Mouse (Mus musculus) brain, embryonic 14.5 days (tissue): ENCODE data around the gene Tmod4. TPM values are rescaled to one million over a fixed set of nuclear protein-coding genes. Genes with fewer than 3 reads are reported as not detected.

Experiments used
- DNase-seq: peaks from one replicate; pipeline ENCODE4 v3.0.0-alpha.2; 2011; ENCODE audit warnings: low read depth
- CTCF ChIP-seq: fragments of 200-500 bp; IDR thresholded peaks from 2 replicates; pipeline ENCODE4 v1.5.1; 2012; ENCODE audit warnings: inconsistent platforms, mild to moderate bottlenecking, moderate library complexity, borderline replicate concordance; ENCODE audit not compliant: insufficient read depth, insufficient read length; ENCODE audit errors: extremely low read depth
- POLR2A ChIP-seq: fragments of 200-500 bp; IDR thresholded peaks from 2 replicates; pipeline ENCODE4 v1.6.1; 2012; ENCODE audit warnings: mild to moderate bottlenecking, inconsistent platforms, borderline replicate concordance; ENCODE audit not compliant: poor library complexity, insufficient read depth, insufficient read length, severe bottlenecking; ENCODE audit errors: extremely low read depth
- polyA plus RNA-seq: library from polyadenylated mRNA; depleted of rRNA; stranded (reverse); fragments of >200 nt; gene quantifications from 2 replicates; pipeline ENCODE4 v1.2.3, GENCODE M21; 2012

Tmod4 gene
- polyA plus RNA-seq, 1 experiment: 1.5 TPM

DNA sequence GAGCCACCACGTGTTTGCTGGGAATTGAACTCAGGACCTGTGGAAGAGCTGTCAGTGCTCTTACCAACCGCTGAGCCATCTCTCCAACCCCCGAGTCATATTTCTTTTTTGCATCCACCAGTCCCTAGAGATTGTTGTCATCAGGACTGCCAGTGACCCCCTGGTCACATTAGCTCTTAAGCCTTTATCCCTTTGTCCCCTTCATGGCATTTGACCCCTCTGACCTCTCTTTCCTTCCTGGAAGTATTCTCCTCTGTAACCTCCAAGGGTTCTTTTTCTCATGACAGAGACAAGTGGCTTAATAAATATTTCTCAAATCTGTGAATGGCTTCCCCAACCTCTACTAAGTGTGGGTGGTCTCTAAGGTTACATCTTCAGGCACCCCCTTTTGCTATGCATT, 23.6 kb downstream of the Tmod4 start:
- no peak for TF ChIP-seq CTCF
- no peak for DNase-seq

DNA sequence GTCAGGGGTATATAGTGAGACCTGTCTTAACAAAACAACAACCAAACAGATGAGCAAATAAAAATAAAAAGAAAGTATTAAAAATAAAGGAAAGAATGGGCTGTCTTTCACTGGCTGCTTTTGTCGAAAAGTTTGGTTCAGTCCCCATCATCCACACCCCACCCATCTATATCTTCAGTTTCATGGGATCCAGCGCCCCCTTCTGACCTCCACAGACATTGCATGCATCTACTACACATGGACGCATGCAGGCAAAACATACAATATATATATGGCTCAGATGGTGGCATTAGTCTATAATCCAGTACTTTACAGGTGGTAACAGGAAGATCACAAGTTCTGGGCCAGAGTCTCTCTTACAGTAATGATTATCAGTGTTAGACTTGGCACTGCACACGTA, 29.6 kb downstream of the Tmod4 start:
- DNase-seq: no peak

DNA sequence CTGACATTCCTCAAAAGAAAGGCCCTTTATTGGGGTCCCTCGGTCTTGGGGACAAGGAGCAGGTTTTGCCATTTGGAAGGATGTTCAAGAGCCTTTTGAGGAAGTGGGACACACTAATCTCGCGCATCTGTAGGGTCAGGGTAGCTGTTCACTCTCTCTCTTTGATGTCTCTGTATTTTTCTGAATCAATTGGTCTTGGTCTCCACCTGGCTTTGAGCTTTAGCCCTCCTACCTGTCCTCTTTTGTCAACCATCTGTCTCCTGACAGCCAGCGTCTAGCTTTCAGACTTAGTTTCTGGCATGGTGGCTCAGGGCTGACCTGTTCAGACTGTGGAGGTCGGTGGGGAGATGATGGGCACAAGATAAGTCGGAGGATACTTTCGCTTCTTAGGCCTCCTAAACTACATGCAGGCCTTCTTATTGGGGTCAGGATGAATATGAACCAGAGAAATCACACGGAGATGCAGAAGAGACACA, 35.3 kb downstream of the Tmod4 start:
- TF ChIP-seq POLR2A (no peak), CTCF (no peak)
- no peak for DNase-seq

More for the DNA sequence above, 29.6 kb downstream of the Tmod4 start:
- TF ChIP-seq CTCF (peak; percentile 45; the same call in 1 of the 2 replicates), POLR2A (no peak)

DNA sequence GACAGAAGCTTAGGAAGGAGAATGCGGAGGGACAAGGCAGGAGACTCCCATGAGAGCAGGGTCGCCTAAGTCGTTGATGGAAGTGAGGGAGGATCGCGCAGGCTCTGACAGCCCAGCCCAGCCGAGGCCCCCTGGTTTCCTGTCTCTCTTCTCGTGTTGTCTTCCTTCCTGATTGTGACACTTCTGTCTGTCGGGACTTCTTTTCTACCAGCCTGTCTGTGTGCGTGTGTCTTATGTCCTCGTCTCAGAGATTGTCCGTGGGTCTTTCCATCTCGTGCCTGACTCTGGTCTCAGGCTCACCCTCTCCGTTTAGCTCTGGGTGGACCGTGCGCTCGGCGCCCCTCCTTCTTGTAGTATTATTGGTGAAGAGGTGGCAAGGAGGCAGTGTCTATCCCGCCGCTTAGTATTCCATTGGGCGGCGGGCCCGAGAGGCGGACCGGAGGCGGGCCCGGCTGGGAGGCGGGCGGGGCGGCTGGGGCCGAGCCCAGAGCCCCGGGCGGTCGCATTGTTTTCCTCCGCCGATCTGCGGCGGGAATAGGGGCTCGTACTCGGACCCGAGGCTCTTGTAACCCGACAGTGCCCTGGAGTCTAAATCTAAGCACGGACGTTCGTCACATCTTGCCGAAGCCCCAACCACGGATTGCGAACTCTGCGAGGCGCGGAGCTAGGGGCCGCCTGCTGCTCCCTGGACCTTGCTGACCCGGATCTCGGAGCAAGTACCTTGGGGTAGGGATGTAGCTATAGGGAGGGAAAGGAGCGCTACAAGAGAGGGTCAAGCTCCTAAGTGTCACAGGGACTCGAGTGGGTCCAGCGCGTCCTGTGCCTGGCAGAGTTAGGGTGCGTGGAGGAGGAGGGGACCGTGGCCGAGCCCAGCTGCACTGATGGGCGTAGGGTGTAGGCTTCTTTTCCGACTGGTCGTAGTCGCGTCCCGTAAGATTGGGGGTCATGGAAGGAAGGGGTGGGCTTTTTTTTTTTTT, 36.0 kb downstream of the Tmod4 start, which contains the start of gene Sema6c:
TSS of gene Sema6c (plus strand) at position 471 of the 977 bp plus-strand sequence.
- DNase-seq: peak; percentile 96

DNA sequence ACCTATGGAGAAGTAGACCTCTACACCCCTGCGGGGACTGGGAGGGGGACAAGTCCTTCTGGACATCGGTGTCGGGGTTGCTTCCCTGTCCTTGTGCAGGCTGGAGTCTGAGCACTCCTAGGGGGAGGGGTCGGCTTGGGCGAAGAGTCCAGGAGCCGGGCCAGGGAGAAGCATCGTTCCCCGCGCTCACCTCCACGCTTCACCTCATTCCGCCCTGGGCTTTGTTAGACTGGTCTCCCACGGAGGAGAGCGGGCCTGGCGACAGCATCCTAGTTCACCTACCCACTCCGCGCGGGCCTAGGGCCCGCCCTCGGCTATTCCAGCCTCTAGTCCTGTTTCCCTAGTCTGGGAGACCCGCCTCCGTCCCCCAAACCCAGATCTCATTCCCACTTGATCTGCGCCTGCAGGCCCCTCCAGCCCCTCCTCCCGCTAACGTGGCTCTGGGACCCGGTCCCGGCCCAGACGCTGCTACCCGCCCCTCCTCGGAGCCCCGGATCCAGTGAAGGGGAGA, 36.8 kb downstream of the Tmod4 start:
- no peak for TF ChIP-seq CTCF
- TF ChIP-seq POLR2A: no peak
- peak; percentile 46 for DNase-seq

More for the DNA sequence above, 36.0 kb downstream of the Tmod4 start, which contains the start of gene Sema6c:
- TF ChIP-seq CTCF: no peak
- peak; percentile 63; the same call in 1 of the 2 replicates for TF ChIP-seq POLR2A

DNA sequence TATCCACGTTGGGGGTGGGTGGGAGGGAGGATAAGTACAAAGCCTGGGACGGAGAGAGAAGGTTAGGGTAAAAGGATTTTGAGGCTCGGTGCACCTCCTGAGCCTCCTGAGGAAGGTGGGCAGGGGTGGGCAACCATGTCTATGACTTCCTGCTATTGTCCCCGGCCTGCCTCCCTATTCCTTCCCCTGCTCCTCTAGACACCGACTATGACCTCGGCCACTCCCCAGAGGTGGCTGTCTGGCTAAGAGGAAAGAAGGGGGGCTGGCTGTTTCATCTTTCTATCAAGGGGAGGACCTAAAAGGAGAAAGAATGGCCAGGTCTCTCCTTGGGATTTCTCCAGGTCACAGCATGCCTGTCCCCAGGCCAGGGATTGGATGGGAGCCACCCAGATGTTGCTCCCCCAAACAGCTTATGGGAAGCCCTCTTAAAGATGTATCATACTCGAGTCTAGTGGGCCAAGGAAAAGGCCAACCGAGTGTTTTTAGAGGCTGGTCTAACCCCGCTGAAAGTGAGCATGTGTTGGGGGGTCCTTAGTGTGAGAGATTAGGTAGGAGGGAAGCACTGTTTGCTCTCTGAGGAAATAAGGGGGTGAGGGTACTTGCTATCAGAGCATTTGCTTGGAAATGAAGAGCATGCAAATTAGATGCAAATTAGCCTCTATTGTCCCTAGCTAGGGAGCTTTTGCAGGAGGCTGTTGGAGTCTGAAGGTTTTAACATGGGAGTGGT, 37.5 kb downstream of the Tmod4 start:
- peak; percentile 75 for DNase-seq

DNA sequence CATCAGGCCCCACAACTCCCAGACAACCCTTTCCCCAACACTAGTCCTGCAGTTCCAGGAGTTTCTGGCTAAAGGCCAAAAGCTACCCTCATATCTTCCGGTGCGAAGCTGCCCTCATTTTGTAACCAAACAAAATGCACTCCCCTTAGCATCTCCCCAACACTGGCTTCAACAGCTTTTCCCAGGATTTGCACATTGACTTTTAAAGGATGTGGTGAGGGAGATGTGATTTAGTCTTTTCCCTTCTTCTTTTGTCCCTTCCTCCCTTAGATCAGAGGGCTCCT, 38.0 kb downstream of the Tmod4 start:
- no peak for DNase-seq
- TF ChIP-seq CTCF: no peak
- no peak for TF ChIP-seq POLR2A

More for the DNA sequence above, 37.5 kb downstream of the Tmod4 start:
- no peak for TF ChIP-seq CTCF
- TF ChIP-seq POLR2A: no peak

DNA sequence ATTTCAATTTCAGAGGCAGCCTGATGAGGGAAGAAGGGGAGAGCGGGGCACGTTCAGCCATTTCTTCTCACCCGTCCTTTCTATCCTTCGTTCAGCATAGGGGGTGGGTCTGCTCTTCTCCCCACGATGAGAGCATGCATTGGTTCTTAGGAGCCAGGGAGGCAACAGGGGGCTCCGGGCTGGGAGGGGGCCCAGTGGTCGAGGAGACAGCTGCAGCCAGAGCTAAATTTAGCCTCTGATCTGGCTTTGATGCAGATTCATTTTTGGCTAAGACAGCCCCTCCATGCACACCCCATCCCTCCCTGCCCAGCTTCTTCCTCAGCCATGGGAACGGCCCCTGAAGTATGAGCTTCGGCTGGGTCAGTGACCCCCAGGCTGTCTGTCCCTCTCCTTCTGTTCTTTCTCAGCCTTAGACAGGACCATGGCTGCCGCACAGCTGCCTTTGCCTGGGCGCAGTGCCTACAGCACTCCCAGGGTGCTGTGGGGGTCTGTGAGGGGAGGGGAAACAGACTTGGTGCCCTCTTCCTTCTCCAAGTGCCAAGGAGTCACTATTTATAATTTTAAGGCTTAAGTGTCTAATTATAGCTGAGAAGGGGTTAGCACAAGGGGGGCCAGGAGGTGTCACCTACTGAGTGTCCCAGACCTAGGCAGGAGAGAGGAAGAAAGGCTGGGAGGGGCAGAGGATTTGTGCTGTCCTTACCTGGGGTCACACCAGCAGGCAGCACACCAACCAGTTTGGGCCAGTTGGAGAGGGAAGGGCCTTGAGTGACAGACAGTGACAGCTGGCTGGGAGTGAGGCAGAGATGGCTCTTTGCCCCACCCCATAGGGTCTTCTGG, 39.4 kb downstream of the Tmod4 start:
- DNase-seq: no peak

DNA sequence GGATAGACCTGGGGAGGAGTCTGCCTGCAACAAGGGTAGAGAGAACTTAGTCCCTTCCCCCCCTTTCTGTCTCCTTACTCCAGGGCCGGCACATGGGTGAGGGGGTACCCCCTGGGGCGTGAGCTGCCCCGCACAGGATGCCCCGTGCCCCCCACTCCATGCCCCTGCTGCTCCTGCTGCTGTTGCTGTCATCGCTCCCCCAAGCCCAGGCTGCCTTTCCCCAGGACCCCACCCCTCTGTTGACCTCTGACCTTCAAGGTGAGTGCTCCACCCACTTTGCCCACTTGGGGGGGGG, 39.9 kb downstream of the Tmod4 start:
- no peak for DNase-seq
- no peak for TF ChIP-seq POLR2A
- no peak for TF ChIP-seq CTCF

More for the DNA sequence above, 39.4 kb downstream of the Tmod4 start:
- TF ChIP-seq CTCF: no peak
- TF ChIP-seq POLR2A: no peak

DNA sequence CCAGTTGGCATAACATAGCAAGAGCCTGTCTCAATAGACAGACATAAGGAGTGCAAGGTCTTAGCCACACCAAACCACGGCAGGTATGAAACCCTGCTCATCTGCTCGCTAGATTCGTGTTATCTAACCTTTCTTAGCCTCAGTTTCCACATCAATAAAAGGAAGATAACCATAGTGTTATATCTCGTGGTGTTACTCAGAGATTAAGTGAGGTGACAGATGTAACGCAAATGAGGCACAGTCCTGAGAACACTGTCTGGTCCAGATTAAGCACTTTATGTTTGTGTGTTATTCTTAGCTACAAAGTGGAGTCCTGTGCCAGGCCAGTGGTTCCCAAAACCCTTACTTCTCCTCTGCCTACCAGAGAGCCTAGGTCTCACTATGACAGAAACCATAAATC, 40.6 kb downstream of the Tmod4 start:
- no peak for TF ChIP-seq CTCF
- DNase-seq: no peak

DNA sequence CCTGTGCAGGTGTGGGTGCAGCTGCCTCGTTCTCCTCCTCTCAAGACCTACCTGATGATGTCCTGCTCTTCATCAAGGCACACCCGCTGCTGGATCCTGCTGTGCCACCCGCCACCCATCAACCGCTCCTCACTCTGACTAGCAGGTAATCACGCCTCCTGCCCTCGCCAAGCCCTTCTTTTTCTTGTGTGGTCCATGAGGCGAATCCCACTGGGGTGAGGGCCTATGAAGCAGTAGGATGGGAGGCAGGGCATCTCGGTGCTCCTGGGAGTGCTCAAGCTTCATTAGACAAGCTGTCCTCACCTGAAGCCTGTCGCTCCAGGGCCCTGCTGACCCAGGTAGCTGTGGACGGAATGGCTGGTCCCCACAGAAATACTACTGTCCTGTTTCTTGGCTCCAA, 45.7 kb downstream of the Tmod4 start:
- no peak for TF ChIP-seq CTCF
- TF ChIP-seq POLR2A: no peak
- no peak for DNase-seq
